Mouse (Mus musculus) C2C12 (cell line): ENCODE data around the gene Clec16a.

ENCODE experiments used
- CEBPB ChIP-seq: IDR thresholded peaks from one replicate; pipeline ENCODE4 v1.6.1; 2011; ENCODE audit warnings: low read depth, mild to moderate bottlenecking, control low read depth, moderate library complexity
- CTCF ChIP-seq: IDR thresholded peaks from one replicate; pipeline ENCODE4 v1.5.1; 2011; ENCODE audit not compliant: control insufficient read depth, insufficient read depth, insufficient read length
- MAX ChIP-seq: IDR thresholded peaks from one replicate; pipeline ENCODE4 v1.6.1; 2011; ENCODE audit warnings: mild to moderate bottlenecking, control low read depth
- MYOD1 ChIP-seq: IDR thresholded peaks from one replicate; pipeline ENCODE4 v1.6.1; 2011; ENCODE audit warnings: low read depth; ENCODE audit not compliant: control insufficient read depth, insufficient read length
- MYOG ChIP-seq: IDR thresholded peaks from one replicate; pipeline ENCODE4 v1.6.1; 2011; ENCODE audit not compliant: control insufficient read depth, insufficient read length; ENCODE audit errors: extremely low read depth
- USF1 ChIP-seq: IDR thresholded peaks from one replicate; pipeline ENCODE4 v1.6.1; 2011; ENCODE audit warnings: low read depth, mild to moderate bottlenecking, control low read depth, moderate library complexity

DNA sequence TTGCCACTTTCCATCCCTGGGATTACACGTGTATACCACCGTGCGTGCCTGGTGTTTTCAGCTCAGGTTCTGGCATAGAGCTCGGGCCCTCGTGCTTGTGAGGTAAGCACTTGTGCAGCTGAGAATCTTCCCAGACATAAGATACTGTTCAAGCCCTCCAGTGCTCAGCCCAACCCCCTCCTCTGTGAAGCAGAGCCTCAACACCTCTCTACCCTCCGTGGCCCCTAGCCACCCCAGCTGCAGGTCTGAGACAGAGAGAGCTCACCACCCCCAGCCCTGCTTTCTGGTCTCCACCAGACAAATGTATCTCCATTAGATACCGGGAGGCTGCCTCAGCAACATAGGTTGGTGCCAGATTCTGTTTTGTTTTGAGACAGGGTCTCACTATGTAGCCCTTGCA is 204.1 kb downstream of the Clec16a start:
- no peak for TF ChIP-seq CTCF
- TF ChIP-seq USF1: no peak
- no peak for TF ChIP-seq MYOD1
- no peak for TF ChIP-seq MYOG
- no peak for TF ChIP-seq CEBPB
- TF ChIP-seq MAX: no peak
